Mouse (Mus musculus) heart, adult 9 months (tissue): ENCODE data around the gene Cd248.

Experiments used
- DNase-seq, 2 experiments: peaks; one replicate each; pipeline ENCODE4 v3.0.0; 2022; ENCODE audit warnings: low spot score in 2 of 2

Gene Cd248

GRCm38 (mm10) chr19:5052166-5052822 lies 15.6 kb upstream of the Cd248 start:
- no peak for DNase-seq

- DNase-seq, result no peak
Observed at GRCm38 (mm10) chr19:5052853-5053252, 15.0 kb upstream of the Cd248 start.

GRCm38 (mm10) chr19:5053909-5054308 lies 14.0 kb upstream of the Cd248 start:
- no peak for DNase-seq

GRCm38 (mm10) chr19:5056251-5056650 lies 11.6 kb upstream of the Cd248 start:
- DNase-seq, result no peak

GRCm38 (mm10) chr19:5057876-5058775 lies 9.8 kb upstream of the Cd248 start:
- DNase-seq, result no peak

GRCm38 (mm10) chr19:5058801-5059771 lies 8.8 kb upstream of the Cd248 start:
- DNase-seq, result peak in 1 of 2 experiments; percentile 36

- DNase-seq, result peak in 1 of 2 experiments; percentile 44
Observed at GRCm38 (mm10) chr19:5060365-5061330, 7.2 kb upstream of the Cd248 start.

- no peak for DNase-seq
Observed at GRCm38 (mm10) chr19:5062041-5062440, 5.8 kb upstream of the Cd248 start.

- DNase-seq, result peak in 1 of 2 experiments; percentile 48
Observed at GRCm38 (mm10) chr19:5062446-5062845, 5.4 kb upstream of the Cd248 start.

- DNase-seq, result no peak
Observed at GRCm38 (mm10) chr19:5065104-5065503, 2.8 kb upstream of the Cd248 start.

GRCm38 (mm10) chr19:5067040-5067799 lies 658 bp upstream of the Cd248 start:
- no peak for DNase-seq

GRCm38 (mm10) chr19:5068570-5069234 lies 824 bp downstream of the Cd248 start:
- DNase-seq, result no peak

- DNase-seq, result no peak
Observed at GRCm38 (mm10) chr19:5069486-5069885, 1.6 kb downstream of the Cd248 start.

- no peak for DNase-seq
Observed at GRCm38 (mm10) chr19:5069978-5070377, 2.1 kb downstream of the Cd248 start.

- DNase-seq, result no peak
Observed at GRCm38 (mm10) chr19:5071077-5071476, 3.2 kb downstream of the Cd248 start.

- peak; percentile 80 to 85 for DNase-seq
Observed at GRCm38 (mm10) chr19:5071545-5072369, 3.9 kb downstream of the Cd248 start.

GRCm38 (mm10) chr19:5072389-5073019 lies 4.6 kb downstream of the Cd248 start:
- no peak for DNase-seq

GRCm38 (mm10) chr19:5073028-5073427 lies 5.2 kb downstream of the Cd248 start:
- DNase-seq, result no peak
